Mouse (Mus musculus): ENCODE measurements around the gene Cdhr1.

Gene Cdhr1
- long read RNA-seq, experiment 1: 0 reads
- long read RNA-seq, experiment 2: 0 reads

DNA sequence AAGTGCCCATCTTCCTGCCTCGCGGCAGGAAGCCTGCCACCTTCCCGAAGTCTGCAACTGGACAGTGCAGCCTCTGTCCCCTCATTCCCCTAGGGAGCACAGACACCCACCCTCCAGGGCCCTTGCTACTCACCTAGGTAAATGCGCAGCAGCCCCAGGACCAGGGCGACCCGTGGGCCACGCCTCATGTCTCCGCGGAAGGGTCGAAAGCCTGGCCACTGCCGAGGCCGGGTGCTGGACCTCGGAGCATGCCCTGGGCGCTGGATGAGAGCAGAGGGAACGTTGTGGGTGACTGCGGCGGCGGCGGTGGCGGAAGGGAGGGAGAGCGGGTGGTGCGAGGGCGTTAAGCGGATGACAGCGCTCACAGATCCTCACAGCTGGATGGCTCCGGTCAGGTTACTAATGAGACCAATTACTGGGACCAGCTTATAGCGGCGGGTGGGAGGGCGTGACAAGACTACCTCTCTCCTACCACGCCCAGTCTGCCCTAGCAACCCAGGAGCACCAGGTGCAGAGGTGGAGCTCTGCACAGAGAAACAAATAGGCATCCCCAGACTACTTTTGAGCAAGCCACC lies at the start of gene Cdhr1:
Cdhr1 (minus strand) TSS at position 392 of the 575 bp plus-strand sequence.
- intact Hi-C loops (cut with DNase I): no loop called here

- intact Hi-C loops (cut with DNase I): loop anchor here (10.0 kb wide), 1 partner anchor 174 kb away; the partner anchor contains the start of gene Ccser2
These were observed 41.0 kb upstream of the Cdhr1 start for GRCm38 (mm10) chr14:37139051-37139710.

GRCm38 (mm10) chr14:37137596-37137995 lies 39.4 kb upstream of the Cdhr1 start:
- intact Hi-C loops (cut with DNase I): loop anchor here (10.0 kb wide), 1 partner anchor 173 kb away; the partner anchor contains the start of gene Ccser2

GRCm38 (mm10) chr14:37136110-37136509 lies 38.0 kb upstream of the Cdhr1 start:
- intact Hi-C loops (cut with DNase I): loop anchor here (10.0 kb wide), 1 partner anchor 171 kb away; the partner anchor contains the start of gene Ccser2

GRCm38 (mm10) chr14:37135671-37136070 lies 37.5 kb upstream of the Cdhr1 start:
- intact Hi-C loops (cut with DNase I): loop anchor here (10.0 kb wide), 1 partner anchor 171 kb away; the partner anchor contains the start of gene Ccser2

DNA sequence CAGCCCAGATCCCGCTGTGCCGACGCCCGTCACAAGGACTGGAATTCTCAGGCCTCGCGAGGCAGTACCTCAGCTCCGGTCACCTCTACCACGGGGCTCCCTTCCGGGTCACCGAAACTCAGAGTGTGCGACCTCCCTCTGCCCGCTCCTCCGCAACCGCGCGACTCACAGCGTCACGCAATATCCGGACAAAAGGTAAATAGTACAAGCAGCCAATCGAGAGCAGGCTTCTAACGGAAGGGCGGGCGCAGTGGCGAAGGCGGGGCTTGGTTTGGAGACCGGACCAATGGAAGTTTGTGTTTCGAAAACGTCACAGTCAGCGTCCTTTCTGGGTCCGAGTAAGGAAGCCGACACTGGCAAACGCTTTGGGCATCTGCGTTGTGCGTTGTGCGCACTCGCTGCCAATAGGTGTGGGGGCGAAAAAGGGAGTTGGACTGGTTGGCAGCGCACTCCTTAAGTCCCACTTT lies 37.0 kb upstream of the Cdhr1 start, which contains the start of gene Ghitm:
Ghitm (minus strand) TSS at position 146 of the 467 bp plus-strand sequence.
- intact Hi-C loops (cut with DNase I): loop anchor here (10.0 kb wide), 1 partner anchor 170 kb away; the partner anchor contains the start of gene Ccser2

DNA sequence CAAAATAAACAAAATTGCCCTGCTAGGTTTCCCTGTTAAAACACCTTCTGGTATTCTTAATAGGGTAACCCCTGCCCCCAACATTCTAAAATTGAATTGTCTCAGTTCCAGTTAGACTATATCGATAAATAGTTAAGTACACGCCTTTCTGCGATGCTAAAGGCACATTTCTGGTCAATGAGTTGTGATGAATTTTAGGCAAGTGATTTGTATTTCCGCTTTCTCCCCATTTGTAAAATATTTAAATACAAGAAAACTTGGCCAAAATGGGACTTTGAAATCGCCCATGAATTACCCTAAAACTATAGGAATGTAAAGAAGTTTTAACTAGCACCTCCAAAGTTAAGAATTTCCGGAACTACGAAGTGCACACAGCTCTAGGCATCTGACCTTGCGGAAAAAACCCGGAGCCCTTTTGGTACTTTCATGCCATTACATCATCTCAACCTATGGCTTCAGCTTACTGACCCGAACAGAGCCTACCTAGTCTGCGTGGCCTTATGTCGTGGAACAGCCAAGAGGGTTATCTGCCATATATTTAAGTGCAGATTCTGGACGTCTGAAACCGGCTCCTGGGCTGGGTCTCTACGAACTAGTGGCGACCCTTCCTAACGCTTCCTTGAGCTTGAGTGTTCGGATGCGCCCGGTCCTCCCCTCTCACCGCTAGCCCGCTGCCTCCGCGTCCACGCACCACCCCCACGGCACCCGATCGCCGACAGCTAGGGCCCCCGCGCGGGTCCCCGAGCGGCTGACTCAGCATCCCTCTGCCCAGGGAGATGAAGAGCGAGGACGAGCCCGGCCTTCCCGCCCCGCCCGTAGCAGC lies 36.4 kb upstream of the Cdhr1 start:
- intact Hi-C loops (cut with DNase I): loop anchor here (10.0 kb wide), 1 partner anchor 170 kb away; the partner anchor contains the start of gene Ccser2

DNA sequence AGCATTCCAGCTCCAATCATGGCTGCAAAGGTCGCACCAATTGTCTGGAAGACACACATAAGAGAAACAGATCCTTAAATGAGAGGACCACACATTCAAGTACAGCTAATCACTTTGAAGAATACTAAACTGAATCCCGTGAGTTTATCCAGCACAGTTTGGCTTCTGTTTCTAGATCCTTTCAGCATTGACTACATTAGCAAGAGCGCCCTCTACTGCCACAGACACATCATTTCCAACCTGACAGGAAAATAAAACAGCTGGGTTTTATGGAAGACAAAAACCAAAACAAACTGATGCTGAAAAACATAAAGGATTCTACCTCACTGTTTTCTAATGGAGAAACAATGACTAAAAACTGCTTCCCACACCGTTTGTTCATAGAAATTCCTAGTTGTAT lies 29.5 kb upstream of the Cdhr1 start:
- intact Hi-C loops (cut with DNase I): loop anchor here (10.0 kb wide), 1 partner anchor 263 kb away; no protein-coding TSS in a partner anchor

GRCm38 (mm10) chr14:37119233-37119632 lies 21.1 kb upstream of the Cdhr1 start:
- intact Hi-C loops (cut with DNase I): no loop called here

DNA sequence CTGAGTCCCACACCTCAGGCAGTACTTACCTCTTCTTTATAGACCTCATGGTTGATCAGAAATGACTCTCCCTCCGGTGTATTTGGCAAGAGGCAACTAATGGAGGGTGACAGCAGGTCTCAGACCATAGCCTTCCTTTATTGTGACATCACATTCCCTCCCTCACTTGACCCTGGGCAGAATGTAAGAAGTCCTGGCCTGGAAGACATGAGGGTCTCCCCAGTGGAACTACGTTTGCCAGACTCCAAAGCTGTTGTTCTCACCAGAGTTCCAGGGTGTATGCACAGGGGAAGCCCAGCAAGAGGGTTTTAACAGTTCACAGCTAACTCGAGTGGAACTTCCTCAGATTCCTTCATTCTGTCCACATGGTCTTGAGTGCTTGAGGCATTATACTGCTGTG lies 15.8 kb upstream of the Cdhr1 start, which contains the start of gene 2610528A11Rik:
2610528A11Rik (minus strand) TSS at position 101 of the 400 bp plus-strand sequence.
- intact Hi-C loops (cut with DNase I): no loop called here

DNA sequence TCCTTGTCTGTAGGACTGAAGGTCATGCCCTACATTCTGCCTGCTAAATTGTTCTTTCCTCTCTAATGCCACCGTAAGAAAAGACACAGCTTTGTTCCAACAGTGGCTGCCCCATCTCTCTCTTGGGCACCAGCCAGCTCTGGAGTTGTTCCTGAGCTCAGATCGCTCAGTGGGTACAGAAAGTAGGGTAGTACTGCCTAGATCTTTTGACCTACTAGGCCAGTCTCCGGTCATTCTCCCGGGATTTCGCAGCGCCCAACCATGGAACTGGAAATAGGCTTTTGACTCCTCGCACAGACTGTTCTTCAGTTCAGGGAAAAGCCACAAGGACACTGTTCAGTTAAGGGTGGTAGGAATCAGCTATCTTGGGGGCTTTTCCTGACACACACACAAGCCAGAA lies 14.8 kb upstream of the Cdhr1 start:
- intact Hi-C loops (cut with DNase I): no loop called here

DNA sequence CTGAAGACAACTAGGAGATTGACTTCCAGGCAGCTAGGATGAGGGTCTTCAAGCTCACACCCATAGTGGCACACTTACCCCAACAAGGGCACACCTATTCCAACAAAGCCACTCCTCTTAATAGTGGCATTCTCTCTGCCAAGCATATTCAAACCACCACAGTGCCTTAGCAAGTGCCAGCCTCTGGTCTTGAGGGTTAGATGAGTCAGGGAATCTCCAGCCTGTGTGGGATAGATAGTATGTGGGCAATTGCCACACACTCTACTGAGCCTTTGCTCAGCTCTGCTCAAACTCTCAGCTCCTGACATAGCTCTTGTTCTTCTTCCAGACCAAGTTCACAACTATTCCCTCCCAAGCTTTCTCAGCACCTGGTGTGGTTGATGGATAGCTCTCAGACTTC lies 13.2 kb upstream of the Cdhr1 start:
- intact Hi-C loops (cut with DNase I): no loop called here

GRCm38 (mm10) chr14:37110456-37110855 lies 12.3 kb upstream of the Cdhr1 start:
- intact Hi-C loops (cut with DNase I): no loop called here

GRCm38 (mm10) chr14:37109975-37110374 lies 11.8 kb upstream of the Cdhr1 start:
- intact Hi-C loops (cut with DNase I): no loop called here

DNA sequence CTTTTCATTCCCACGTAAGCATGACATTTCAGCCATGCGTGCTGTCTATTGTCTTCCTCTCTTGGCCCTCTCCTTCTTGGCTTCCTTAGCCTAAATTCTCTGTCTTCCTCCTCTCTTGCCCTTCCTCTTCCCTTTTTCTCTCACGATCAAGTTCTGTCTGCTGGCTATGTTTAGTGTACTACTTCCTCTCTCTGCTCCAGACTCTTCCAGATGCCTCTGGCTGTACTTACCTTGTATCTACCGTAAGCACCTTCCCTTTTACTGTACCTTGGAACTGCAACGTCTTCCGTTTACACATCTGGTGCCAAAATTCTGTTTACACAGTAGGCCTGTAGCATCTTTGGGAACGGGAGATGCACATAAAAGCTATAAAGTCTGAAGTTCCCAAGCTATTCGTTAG lies 11.3 kb upstream of the Cdhr1 start:
- intact Hi-C loops (cut with DNase I): no loop called here

GRCm38 (mm10) chr14:37105846-37106245 lies 7.7 kb upstream of the Cdhr1 start:
- intact Hi-C loops (cut with DNase I): no loop called here

DNA sequence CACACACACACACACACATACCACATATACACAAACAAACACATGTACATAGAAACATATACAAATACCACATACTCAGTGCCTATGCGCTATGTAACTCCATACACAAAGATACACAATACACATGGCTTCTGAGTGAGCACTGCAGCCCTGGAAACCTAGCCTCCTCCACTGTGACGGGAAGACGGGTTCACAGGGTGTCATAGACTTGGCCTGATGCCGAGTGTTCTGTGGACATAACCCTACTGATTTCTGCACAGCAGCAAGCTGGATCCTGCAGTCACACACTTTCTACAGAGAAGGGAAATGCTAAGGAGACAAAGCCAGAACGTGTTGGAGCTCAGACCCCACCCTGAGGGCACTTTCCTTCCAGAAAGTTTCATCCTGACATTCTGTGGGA lies 6.6 kb upstream of the Cdhr1 start:
- intact Hi-C loops (cut with DNase I): no loop called here

DNA sequence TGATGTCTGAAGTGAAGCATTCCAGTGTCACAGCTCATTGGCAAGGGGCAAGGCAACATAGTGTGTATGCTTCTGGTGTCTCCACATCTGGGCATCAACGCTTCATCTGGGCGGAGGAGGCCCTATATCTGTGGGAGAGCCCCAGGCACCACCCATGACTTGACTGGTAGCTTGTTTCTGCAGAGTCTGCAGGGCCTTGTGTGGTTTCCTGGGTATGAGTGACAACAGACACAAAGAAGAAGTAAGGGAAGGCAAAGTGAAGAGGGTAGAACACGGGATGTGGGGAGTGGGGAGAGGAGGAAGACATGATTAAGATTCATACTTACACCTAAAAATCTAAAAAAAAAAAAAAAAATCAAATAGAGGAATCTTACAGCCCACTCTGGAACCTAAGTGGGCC lies 4.3 kb upstream of the Cdhr1 start:
- intact Hi-C loops (cut with DNase I): no loop called here

DNA sequence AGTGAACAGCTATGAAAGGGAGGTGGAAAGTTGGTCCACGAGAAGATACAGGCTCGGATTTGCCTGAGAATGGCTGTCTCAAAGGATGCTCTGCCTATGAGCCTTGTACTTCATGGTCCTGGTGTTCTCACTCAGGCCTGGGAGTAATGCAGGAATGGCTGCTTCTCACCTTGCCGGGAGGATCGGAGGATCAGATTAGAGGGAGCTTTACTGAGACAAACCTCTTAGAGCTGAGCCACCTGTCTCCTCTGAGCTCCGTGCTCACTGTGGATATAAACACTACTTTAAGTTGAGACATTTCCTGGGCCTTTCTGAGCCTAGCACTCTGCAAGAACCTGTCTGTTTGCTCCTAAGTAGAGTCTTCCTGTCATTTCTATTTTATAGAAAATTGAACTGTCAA lies 3.4 kb upstream of the Cdhr1 start:
- intact Hi-C loops (cut with DNase I): no loop called here

- intact Hi-C loops (cut with DNase I): no loop called here
These were observed 2.6 kb downstream of the Cdhr1 start for GRCm38 (mm10) chr14:37095556-37095955.

DNA sequence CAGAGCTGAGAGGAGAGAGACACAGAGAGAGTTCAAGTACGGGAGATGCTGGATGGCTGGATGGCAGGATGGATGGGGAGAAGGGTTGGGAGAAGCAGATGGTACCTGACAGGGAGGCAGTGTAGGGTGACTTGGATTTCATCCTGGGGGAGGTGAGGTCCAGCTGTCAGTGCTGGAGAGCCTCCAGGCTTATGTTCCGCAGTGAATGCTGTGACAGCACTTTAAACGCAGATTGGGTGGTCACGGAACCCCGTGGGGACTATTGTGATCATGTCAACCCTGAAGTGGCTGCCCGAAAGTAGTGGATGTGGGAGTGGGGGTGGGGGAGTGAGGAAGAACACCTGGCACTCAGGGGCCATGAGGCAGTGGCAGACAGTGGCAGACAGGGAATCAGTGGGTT lies 3.7 kb downstream of the Cdhr1 start:
- intact Hi-C loops (cut with DNase I): no loop called here

Data from adrenal gland (tissue).